Mouse (Mus musculus) hindbrain, embryonic 12.5 days (tissue): Measurements from ENCODE around the gene Mast4. TPM values are rescaled to one million over a fixed set of nuclear protein-coding genes. Genes with fewer than 3 reads are reported as not detected.

ENCODE experiments used
- ATAC-seq: fragments of 200-750 bp; cut with Nextera tagmentation; 2 replicates; pipeline ENCODE4 v1.8.0; 2017; ENCODE audit warnings: moderate TSS enrichment; ENCODE audit not compliant: low FRiP score
- H3K27ac ChIP-seq: fragments of 300-500 bp; sonication (generic); 2 replicates; pipeline ENCODE4 v1.5.1; 2016; ENCODE audit warnings: mild to moderate bottlenecking
- H3K27me3 ChIP-seq: fragments of 300-500 bp; sonication (generic); 2 replicates; pipeline ENCODE4 v1.6.1; 2016; ENCODE audit warnings: mild to moderate bottlenecking
- H3K36me3 ChIP-seq: fragments of 300-500 bp; sonication (generic); 2 replicates; pipeline ENCODE4 v1.6.1; 2016; ENCODE audit warnings: mild to moderate bottlenecking
- H3K4me1 ChIP-seq: fragments of 300-500 bp; sonication (generic); 2 replicates; pipeline ENCODE4 v1.6.1; 2016
- H3K4me2 ChIP-seq: fragments of 300-500 bp; sonication (generic); replicated peaks from 2 replicates; pipeline ENCODE4 v1.6.1; 2016; ENCODE audit warnings: mild to moderate bottlenecking
- H3K4me3 ChIP-seq: fragments of 300-500 bp; sonication (generic); 2 replicates; pipeline ENCODE4 v1.5.1; 2016; ENCODE audit warnings: mild to moderate bottlenecking
- H3K9ac ChIP-seq: fragments of 300-500 bp; sonication (generic); 2 replicates; pipeline ENCODE4 v1.6.1; 2016; ENCODE audit warnings: mild to moderate bottlenecking, moderate library complexity
- H3K9me3 ChIP-seq: fragments of 300-500 bp; sonication (generic); replicated peaks from 2 replicates; pipeline ENCODE4 v1.6.1; 2016; ENCODE audit warnings: mild to moderate bottlenecking
- WGBS: fragments of 180-500 bp; shearing (Covaris S2); methylation state at CpG from one replicate; pipeline ENCODE4 v1.1.7; 2016; 5-methylcytosine and 5-hydroxymethylcytosine counted together
- polyA plus RNA-seq: library from polyadenylated mRNA; unstranded; fragments of >200 nt; fragmentation: Nextera tagmentation; extraction: Ambion mirVana; gene quantifications from 2 replicates; pipeline ENCODE4 v1.2.1, GENCODE M21; 2016

The Mast4 gene
- polyA plus RNA-seq, 1 experiment from 2014 or later, result 38.2 TPM

DNA sequence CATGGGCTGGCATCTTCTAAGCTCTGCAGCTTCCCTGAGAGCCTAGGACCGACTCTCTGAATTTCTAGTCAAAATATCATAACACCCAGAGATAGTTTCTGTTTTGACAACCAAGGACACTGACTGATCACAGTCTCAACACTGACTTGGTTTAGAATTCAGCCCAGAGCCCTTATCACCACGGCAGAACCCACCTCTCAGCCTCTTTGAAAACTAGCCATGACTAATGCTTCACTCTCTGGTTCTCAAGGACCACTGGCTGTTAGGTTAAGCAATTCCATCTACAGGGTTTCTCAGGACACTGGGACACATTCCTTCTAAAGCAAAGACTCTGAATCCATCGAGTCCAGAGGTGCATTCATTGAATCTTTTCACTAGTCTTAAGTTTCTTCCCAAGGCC, 79.4 kb downstream of the Mast4 start:
- no peak overlapping the region for H3K4me2 ChIP-seq
- no peaks in the 10 kb centered on the region for H3K27me3 ChIP-seq
- no peak overlapping the region for H3K4me3 ChIP-seq
- 78% methylated on average over 3 of the region's 3 CpGs for WGBS
- ATAC-seq, result no peak
- H3K9ac ChIP-seq, result no peak overlapping the region
- H3K36me3 ChIP-seq, result no peaks in the 10 kb centered on the region
- H3K27ac ChIP-seq, result no peak overlapping the region
- no peaks in the 10 kb centered on the region for H3K4me1 ChIP-seq
- H3K9me3 ChIP-seq, result no peaks in the 10 kb centered on the region

DNA sequence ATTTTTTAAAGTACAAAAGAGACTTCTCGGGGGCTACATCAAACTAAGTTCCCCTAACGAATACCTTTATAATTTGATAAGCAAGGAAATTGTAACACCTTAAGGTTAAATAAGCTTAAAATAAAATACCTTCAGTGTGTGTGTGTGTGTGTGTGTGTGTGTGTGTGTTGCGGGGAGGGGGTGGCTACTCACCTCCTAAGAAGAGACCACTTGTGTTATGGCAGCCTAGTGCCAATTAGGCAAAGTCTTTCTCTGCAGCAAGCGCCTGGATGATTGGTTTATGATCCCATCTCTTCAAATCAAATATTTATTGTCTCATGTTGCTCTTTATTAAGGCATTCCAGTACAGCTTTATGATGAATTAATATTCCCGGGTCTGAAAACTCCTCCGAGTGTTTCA, 81.2 kb downstream of the Mast4 start:
- H3K36me3 ChIP-seq, result no peaks in the 10 kb centered on the region
- no peak overlapping the region for H3K4me2 ChIP-seq
- ATAC-seq, result no peak
- no peak overlapping the region for H3K4me3 ChIP-seq
- no peaks in the 10 kb centered on the region for H3K27me3 ChIP-seq
- no peak overlapping the region for H3K27ac ChIP-seq
- peaks cover 8% of the 10 kb centered on the region for H3K4me1 ChIP-seq
- WGBS, result 88% methylated on average over 6 of the region's 6 CpGs
- H3K9ac ChIP-seq, result no peak overlapping the region
- no peaks in the 10 kb centered on the region for H3K9me3 ChIP-seq

DNA sequence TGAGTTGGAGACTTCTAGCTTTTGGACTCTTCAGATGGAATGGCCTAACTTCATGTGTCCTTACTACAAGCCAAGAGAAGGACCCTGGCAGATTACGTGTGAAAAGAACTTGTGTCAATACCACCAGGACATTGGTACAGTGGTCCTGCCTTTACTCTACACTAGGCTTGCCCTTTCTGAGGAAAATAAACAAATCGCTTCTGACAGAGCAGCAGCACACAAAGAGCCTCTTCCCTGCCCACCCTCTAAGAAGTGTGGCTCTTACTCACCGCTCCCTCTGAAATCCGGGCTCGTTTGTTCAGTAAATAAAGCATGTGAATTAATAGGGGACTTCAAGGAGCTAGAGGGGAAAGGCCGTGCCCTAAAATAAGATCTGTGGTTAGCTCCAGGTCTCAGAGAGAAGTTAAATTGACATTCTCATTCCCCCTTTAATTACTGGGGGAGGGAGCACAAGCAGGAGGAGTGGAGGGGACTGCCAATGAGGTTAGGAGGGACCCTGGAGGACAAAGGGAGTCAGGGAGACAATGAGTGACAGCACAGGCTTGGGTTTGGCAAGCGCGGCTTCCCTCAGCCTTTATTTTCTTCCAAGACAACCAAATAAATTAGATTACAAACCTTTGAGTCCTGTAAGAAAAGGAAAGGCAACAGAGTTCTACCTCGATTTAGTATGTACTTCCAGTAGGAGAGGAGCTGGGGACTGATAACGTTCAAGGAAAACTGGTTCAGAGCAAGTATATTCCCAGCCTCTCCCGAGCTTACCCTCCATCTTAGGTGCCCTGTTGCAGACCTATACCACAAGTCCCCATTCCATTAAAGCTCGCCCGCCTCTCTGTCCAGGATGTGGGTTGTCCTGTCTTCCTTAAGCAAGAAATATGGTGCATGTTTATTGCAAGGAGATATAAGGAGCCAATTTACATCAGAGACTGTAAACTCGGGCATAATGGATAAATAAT, 85.9 kb downstream of the Mast4 start:
- Histone ChIP-seq H3K36me3 (no peaks in the 10 kb centered on the region), H3K27ac (peak overlapping the region; percentile 55), H3K27me3 (no peaks in the 10 kb centered on the region), H3K4me1 (peaks cover 9% of the 10 kb centered on the region), H3K9ac (no peak overlapping the region), H3K9me3 (no peaks in the 10 kb centered on the region), H3K4me3 (no peak overlapping the region), H3K4me2 (peak overlapping the region; percentile 13)
- ATAC-seq, result peak; percentile 90
- WGBS, result 24% methylated on average over 14 of the region's 14 CpGs

- Histone ChIP-seq H3K4me3 (no peak overlapping the region), H3K36me3 (no peaks in the 10 kb centered on the region), H3K9me3 (no peaks in the 10 kb centered on the region), H3K4me1 (peaks cover 9% of the 10 kb centered on the region), H3K4me2 (no peak overlapping the region), H3K9ac (no peak overlapping the region), H3K27ac (no peak overlapping the region), H3K27me3 (no peaks in the 10 kb centered on the region)
- WGBS, result 80% methylated on average over 5 of the region's 5 CpGs
- ATAC-seq, result no peak
These were observed 87.2 kb downstream of the Mast4 start for GRCm38 (mm10) chr13:103246973-103247718.

- H3K4me2 ChIP-seq, result no peak overlapping the region
- no peaks in the 10 kb centered on the region for H3K27me3 ChIP-seq
- H3K9ac ChIP-seq, result no peak overlapping the region
- peaks cover 9% of the 10 kb centered on the region for H3K4me1 ChIP-seq
- H3K27ac ChIP-seq, result no peak overlapping the region
- H3K4me3 ChIP-seq, result no peak overlapping the region
- no peaks in the 10 kb centered on the region for H3K36me3 ChIP-seq
- no peak for ATAC-seq
- 93% methylated on average over 5 of the region's 5 CpGs for WGBS
- H3K9me3 ChIP-seq, result no peaks in the 10 kb centered on the region
These were observed 88.9 kb downstream of the Mast4 start for GRCm38 (mm10) chr13:103245431-103245830.

- H3K4me2 ChIP-seq, result no peak overlapping the region
- no peaks in the 10 kb centered on the region for H3K36me3 ChIP-seq
- no peak overlapping the region for H3K9ac ChIP-seq
- peaks cover 9% of the 10 kb centered on the region for H3K4me1 ChIP-seq
- ATAC-seq, result no peak
- no peak overlapping the region for H3K27ac ChIP-seq
- no peaks in the 10 kb centered on the region for H3K27me3 ChIP-seq
- H3K9me3 ChIP-seq, result no peaks in the 10 kb centered on the region
- H3K4me3 ChIP-seq, result no peak overlapping the region
- WGBS, result 70% methylated on average over 4 of the region's 4 CpGs
These were observed 90.2 kb downstream of the Mast4 start for GRCm38 (mm10) chr13:103244053-103244452.

DNA sequence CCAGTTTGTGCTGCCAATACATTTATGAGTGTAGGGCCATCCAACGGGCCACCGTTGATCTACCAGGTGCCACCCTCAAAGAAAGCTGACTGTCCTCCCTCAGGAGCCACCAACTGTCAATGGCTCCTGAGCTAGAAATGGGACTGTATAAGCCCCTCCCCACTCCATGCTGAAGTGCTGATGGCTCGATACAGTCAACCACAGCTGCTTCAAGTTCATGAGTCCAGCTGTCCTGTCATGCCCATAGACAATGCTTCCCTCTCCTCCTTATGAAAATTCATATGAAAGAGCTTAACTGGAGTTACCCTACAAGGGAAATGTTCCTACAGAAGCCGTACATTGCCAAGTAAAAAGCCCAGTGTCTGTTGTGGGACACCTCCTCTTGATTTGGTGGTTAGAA, 93.2 kb downstream of the Mast4 start:
- no peaks in the 10 kb centered on the region for H3K9me3 ChIP-seq
- H3K27ac ChIP-seq, result no peak overlapping the region
- no peak overlapping the region for H3K4me2 ChIP-seq
- H3K27me3 ChIP-seq, result no peaks in the 10 kb centered on the region
- no peaks in the 10 kb centered on the region for H3K36me3 ChIP-seq
- WGBS, result 94% methylated on average over 4 of the region's 4 CpGs
- no peak overlapping the region for H3K4me3 ChIP-seq
- no peak overlapping the region for H3K9ac ChIP-seq
- ATAC-seq, result no peak
- H3K4me1 ChIP-seq, result no peaks in the 10 kb centered on the region

DNA sequence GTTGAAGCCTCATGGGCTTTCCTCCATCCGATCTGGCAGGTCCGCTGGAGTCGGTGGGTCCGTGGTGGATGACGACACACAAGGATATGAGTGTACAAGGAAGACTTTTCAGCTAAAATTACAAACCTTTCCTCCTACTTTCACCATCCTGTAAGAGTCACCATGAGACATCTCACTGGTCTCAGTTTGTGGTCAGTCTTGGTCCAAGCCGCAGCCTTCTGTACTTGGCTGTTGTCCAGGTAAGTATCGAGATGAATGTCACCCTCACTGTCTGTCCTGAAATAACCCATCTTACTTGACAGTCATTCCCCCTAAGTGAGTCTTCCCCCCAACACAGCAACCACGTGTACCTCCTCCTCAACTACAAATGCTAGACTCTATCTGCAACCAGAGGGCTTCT, 94.6 kb downstream of the Mast4 start:
- Histone ChIP-seq H3K4me1 (no peaks in the 10 kb centered on the region), H3K4me2 (no peak overlapping the region), H3K36me3 (no peaks in the 10 kb centered on the region), H3K9me3 (no peaks in the 10 kb centered on the region), H3K27me3 (no peaks in the 10 kb centered on the region), H3K4me3 (no peak overlapping the region), H3K27ac (no peak overlapping the region), H3K9ac (no peak overlapping the region)
- WGBS, result 88% methylated on average over 8 of the region's 8 CpGs
- no peak for ATAC-seq

DNA sequence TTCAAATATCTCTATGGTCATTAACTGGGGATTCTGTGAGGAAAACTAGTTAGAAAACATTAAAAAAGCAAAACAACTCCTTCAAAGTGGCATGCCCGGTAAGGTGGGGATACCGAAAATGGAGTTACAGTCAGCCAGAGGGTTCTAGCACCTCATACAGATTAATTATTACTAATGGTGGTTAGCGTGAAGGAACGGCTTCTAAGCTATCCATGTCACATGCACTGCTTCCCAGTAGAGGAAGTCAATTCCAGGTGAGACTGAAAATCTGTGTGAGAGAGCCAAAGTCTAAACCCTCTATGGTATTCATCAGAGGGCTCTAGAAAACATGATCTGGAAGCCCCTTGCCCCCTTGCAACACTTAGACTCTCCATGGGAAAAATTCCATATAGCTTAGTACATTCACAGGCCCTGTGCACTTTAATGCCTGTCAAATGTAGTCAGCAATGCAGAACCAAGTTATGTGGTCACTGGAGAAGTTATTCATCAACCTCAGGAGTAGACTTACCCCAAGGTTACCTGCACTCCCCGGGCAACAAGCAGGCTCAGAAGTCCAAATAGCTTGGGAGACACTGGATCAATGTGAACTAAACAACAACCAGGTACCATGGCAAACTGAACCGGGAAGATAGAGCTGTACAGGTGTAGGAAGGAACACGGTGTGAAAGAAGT, 96.1 kb downstream of the Mast4 start:
- H3K27ac ChIP-seq, result no peak overlapping the region
- ATAC-seq, result no peak
- H3K4me2 ChIP-seq, result no peak overlapping the region
- H3K4me1 ChIP-seq, result no peaks in the 10 kb centered on the region
- no peaks in the 10 kb centered on the region for H3K9me3 ChIP-seq
- no peaks in the 10 kb centered on the region for H3K36me3 ChIP-seq
- no peaks in the 10 kb centered on the region for H3K27me3 ChIP-seq
- 93% methylated on average over 7 of the region's 7 CpGs for WGBS
- no peak overlapping the region for H3K9ac ChIP-seq
- H3K4me3 ChIP-seq, result no peak overlapping the region

GRCm38 (mm10) chr13:103232171-103232570, 102.1 kb downstream of the Mast4 start:
- ATAC-seq, result no peak

DNA sequence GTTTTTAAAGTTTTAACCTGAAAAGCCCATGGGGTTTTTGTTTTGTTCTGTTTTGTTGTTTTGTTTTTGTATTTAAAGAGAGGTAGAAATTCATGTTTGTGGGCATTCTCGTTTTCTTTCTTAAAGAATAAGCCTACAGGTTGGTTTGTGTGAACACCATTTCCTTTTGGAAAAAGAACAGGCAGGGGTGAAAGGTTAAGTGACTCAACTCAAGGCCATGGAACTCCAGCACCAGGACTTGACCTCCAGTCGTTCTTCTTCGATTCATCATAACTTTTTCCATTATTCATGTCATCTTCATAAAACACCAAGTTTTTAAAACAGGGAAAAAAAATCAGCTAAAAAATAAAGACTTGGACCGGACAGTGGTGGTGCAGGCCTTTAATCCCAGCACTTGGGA, 105.2 kb downstream of the Mast4 start:
- H3K36me3 ChIP-seq, result no peaks in the 10 kb centered on the region
- H3K4me2 ChIP-seq, result no peak overlapping the region
- 87% methylated on average over 4 of the region's 4 CpGs for WGBS
- H3K27me3 ChIP-seq, result no peaks in the 10 kb centered on the region
- peaks cover 14% of the 10 kb centered on the region for H3K4me1 ChIP-seq
- no peak overlapping the region for H3K4me3 ChIP-seq
- no peak overlapping the region for H3K27ac ChIP-seq
- no peak overlapping the region for H3K9ac ChIP-seq
- ATAC-seq, result no peak
- no peaks in the 10 kb centered on the region for H3K9me3 ChIP-seq

More at GRCm38 (mm10) chr13:103232171-103232570, 102.1 kb downstream of the Mast4 start:
- Histone ChIP-seq H3K27ac (no peak overlapping the region), H3K36me3 (no peaks in the 10 kb centered on the region), H3K9me3 (no peaks in the 10 kb centered on the region), H3K27me3 (no peaks in the 10 kb centered on the region), H3K9ac (no peak overlapping the region), H3K4me3 (no peak overlapping the region), H3K4me2 (no peak overlapping the region), H3K4me1 (no peaks in the 10 kb centered on the region)
- 95% methylated on average over 7 of the region's 7 CpGs for WGBS
